Mouse (Mus musculus) thymus, adult 2 months (tissue): ENCODE data around the gene Ift81. TPM values are rescaled to one million over a fixed set of nuclear protein-coding genes. Genes with fewer than 3 reads are reported as not detected.

Experiments
- DNase-seq: peaks from one replicate; pipeline ENCODE4 v3.0.0; 2021
- H3K27ac ChIP-seq: fragments of 200-500 bp; 2 replicates; pipeline ENCODE4 v1.5.1; 2012; ENCODE audit warnings: low read length, control low read depth; ENCODE audit not compliant: control insufficient read depth, insufficient read depth
- H3K27me3 ChIP-seq: fragments of 200-500 bp; 2 replicates; pipeline ENCODE4 v1.6.1; 2012; ENCODE audit warnings: mild to moderate bottlenecking, low read length, moderate library complexity, mixed read lengths; ENCODE audit not compliant: control insufficient read depth, insufficient read depth
- H3K36me3 ChIP-seq: fragments of 200-500 bp; 2 replicates; pipeline ENCODE4 v1.6.1; 2012; ENCODE audit warnings: mild to moderate bottlenecking, low read length, moderate library complexity; ENCODE audit not compliant: control insufficient read depth, insufficient read depth
- H3K4me1 ChIP-seq: fragments of 200-500 bp; replicated peaks from 2 replicates; pipeline ENCODE4 v1.6.1; 2012; ENCODE audit warnings: low read length; ENCODE audit not compliant: control insufficient read depth, insufficient read depth
- H3K4me3 ChIP-seq: fragments of 200-500 bp; 2 replicates; pipeline ENCODE4 v1.5.1; 2012; ENCODE audit warnings: mild to moderate bottlenecking, low read length, control low read depth, moderate library complexity; ENCODE audit not compliant: control insufficient read depth, insufficient read depth
- CTCF ChIP-seq: fragments of 200-500 bp; IDR thresholded peaks from 2 replicates; pipeline ENCODE4 v1.5.1; 2012; ENCODE audit warnings: mild to moderate bottlenecking, control low read depth, low read length, moderate library complexity, borderline replicate concordance; ENCODE audit not compliant: control insufficient read depth, poor library complexity, insufficient read depth; ENCODE audit errors: extremely low read depth
- POLR2A ChIP-seq: fragments of 200-500 bp; IDR thresholded peaks from 2 replicates; pipeline ENCODE4 v1.6.1; 2012; ENCODE audit warnings: mild to moderate bottlenecking, low read length, control low read depth, moderate library complexity; ENCODE audit not compliant: control insufficient read depth, poor library complexity, insufficient read depth; ENCODE audit errors: extremely low read depth
- WGBS: fragments of 180-500 bp; shearing (Covaris S2); methylation state at CpG from one replicate; pipeline ENCODE4 v1.1.7; 2018; 5-methylcytosine and 5-hydroxymethylcytosine counted together
- polyA plus RNA-seq: library from polyadenylated mRNA; depleted of rRNA; stranded (reverse); fragments of >200 nt; gene quantifications from 2 replicates; pipeline ENCODE4 v1.2.3, GENCODE M21; 2012; rRNA removed

The Ift81 gene
- polyA plus RNA-seq, 1 experiment, result 1.6 TPM

DNA sequence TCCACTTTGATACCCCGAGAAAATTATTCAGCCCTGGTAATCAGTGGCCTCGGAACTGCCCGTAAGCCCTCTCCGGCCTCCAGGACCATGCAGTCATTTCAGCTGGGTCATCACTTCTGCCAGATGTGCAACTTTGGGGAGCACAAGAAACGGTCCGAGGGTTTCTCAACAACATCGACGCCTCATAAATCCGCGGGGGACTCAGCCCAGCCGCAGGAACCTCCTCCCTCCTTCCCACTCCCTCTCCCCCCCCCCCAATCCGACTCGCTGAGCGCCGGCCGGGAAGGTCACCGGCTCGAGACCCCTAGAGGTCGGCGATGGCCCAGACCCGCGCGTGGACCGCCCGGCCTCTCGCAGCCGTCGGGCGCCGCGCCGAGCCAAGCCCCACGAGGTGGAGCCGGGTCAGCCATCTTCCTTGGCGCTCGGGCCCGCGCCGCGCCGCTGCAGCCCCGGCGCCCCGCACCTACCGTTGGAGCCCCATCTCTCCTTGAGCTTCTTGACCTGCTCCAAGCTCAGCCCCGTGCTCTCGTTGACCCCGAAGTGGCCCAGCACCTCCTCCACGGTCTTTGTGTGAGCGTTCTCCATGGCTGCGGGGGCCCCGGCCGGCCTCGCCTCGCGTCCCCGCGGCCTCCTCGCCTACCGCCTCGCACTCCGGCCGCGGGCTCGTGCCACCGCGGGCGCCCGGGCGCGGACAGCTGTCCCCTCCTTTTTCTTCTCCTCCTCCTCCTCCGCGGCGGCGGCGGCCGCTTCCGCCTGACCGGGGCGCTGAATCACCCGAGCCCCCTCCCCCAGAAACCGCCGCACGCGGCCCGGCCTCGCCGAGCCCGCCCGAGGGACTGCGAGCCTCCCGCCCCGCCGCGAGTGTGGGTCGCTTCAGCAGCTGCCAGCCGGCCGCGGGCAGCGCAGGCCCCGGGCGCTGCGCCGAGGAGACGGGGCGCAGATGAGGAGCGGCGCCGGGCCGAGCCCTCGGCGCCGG lies 112.9 kb downstream of the Ift81 start:
- Histone ChIP-seq H3K36me3 (no peaks in the 10 kb centered on the region), H3K4me3 (peak overlapping the region; percentile 87), H3K27me3 (no peaks in the 10 kb centered on the region), H3K4me1 (peaks cover 8% of the 10 kb centered on the region; the same call in 1 of the 2 replicates), H3K27ac (peak overlapping the region; percentile 38)
- TF ChIP-seq CTCF (0 out of 2 replicates have a peak, but pooled peaks have one; percentile 7), POLR2A (no peak)
- WGBS, result under 1% methylated on average over 112 of the region's 113 CpGs
- peak; percentile 48 for DNase-seq

GRCm38 (mm10) chr5:122500563-122500962 lies 113.8 kb downstream of the Ift81 start:
- no peak for DNase-seq
- H3K36me3 ChIP-seq, result peaks cover 6% of the 10 kb centered on the region
- no peak overlapping the region for H3K27ac ChIP-seq
- TF ChIP-seq CTCF (no peak), POLR2A (no peak)
- peaks cover 8% of the 10 kb centered on the region; the same call in 1 of the 2 replicates for H3K4me1 ChIP-seq
- no peak overlapping the region for H3K4me3 ChIP-seq
- 39% methylated on average over 5 of the region's 5 CpGs for WGBS
- H3K27me3 ChIP-seq, result no peaks in the 10 kb centered on the region

Other genes starting within 250 kb of the Ift81 start
- gene Gpn3, start 242.6 kb downstream of the Ift81 start, polyA plus RNA-seq, result 103 TPM in 2 replicates
- 52.6 and 54.4 TPM in 2 replicates for gene Fam216a, start 242.2 kb downstream of the Ift81 start, polyA plus RNA-seq
- gene Arpc3, start 222.6 kb downstream of the Ift81 start, polyA plus RNA-seq, result 220 and 224 TPM in 2 replicates
- 39.9 and 48.2 TPM in 2 replicates for gene Anapc7, start 192.8 kb downstream of the Ift81 start, polyA plus RNA-seq
- gene Atp2a2, start 112.3 kb downstream of the Ift81 start, polyA plus RNA-seq, result 84.7 and 175 TPM in 2 replicates
- 12.9 and 18.5 TPM in 2 replicates for gene P2rx7, start 29.4 kb upstream of the Ift81 start, polyA plus RNA-seq
- gene P2rx4, start 93.0 kb upstream of the Ift81 start, polyA plus RNA-seq, result 41.0 and 51.4 TPM in 2 replicates
- gene Camkk2, start 164.9 kb upstream of the Ift81 start, polyA plus RNA-seq, result 31.1 and 40.9 TPM in 2 replicates
- gene Anapc5, start 206.8 kb upstream of the Ift81 start, polyA plus RNA-seq, result 463 and 489 TPM in 2 replicates
- gene Rnf34, start 235.5 kb upstream of the Ift81 start, polyA plus RNA-seq, result 21.7 and 24.7 TPM in 2 replicates